Mouse (Mus musculus) spleen, postnatal 36 days (tissue): ENCODE data around the gene Efcab1.

Source experiments
- DNase-seq, 2 experiments: peaks; one replicate each; pipeline ENCODE4 v3.0.0; 2022; ENCODE audit warnings: low spot score in 2 of 2, mixed read lengths in 1 of 2

The Efcab1 gene

GRCm38 (mm10) chr16:15014724-15015123 lies 108.3 kb downstream of the Efcab1 start:
- DNase-seq = no peak
